Mouse (Mus musculus): ENCODE data around the gene Mrpl55.
"Not testable (repeated sequence)": the region's sequence is repeated elsewhere in the genome, so short reads cannot be mapped to it uniquely, and the experiment has no call there.

The Mrpl55 gene

GRCm38 (mm10) chr11:59191231-59192058, 10.8 kb upstream of the Mrpl55 start:
- peak; percentile 81 to 84 for DNase-seq (ENCODE audit: low spot score in 2 of 2)

DNA sequence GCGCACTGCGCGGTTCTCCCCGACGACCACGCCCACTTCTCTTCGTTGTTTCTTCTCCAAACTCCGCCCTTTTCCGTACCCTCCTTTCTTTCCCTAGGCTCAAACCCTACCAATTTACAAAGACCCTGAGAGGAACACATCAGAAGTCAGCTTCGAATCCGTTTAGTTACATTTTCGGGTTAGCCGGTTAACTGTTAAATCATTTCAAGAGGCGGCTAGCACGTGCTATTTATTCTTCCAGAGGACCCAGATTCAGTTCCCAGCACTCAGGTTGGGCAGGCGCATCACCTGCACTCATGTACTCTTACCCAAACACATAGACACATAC, 10.3 kb upstream of the Mrpl55 start, which contains the start of gene Guk1:
Gene Guk1, minus strand, starts transcription at position 154 of the 328 bp plus-strand sequence.
- DNase-seq (ENCODE audit: low spot score in 2 of 2), result no peak

DNA sequence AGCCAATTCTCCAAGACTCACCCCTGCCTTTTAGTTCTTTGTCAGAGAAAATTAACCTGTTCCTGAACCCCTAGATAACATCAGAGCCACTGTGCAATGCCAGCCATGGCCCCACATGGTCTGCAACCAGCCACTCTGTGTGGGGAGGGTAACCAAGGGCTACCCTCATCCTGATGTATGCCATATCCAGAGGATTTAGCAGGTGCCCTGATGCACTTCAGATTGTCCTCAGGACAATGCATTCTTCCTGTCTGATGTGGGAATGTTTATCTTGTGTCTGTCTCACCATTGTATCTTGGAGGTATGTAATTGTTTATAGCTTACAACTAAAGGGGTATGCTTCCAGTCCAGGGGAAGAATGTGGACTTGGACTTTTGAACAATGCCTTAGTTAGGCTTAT, 6.1 kb upstream of the Mrpl55 start:
- no peak for DNase-seq (ENCODE audit: low spot score in 2 of 2)

GRCm38 (mm10) chr11:59201216-59202002, 877 bp upstream of the Mrpl55 start:
- DNase-seq (ENCODE audit: low spot score in 2 of 2), result no peak

DNA sequence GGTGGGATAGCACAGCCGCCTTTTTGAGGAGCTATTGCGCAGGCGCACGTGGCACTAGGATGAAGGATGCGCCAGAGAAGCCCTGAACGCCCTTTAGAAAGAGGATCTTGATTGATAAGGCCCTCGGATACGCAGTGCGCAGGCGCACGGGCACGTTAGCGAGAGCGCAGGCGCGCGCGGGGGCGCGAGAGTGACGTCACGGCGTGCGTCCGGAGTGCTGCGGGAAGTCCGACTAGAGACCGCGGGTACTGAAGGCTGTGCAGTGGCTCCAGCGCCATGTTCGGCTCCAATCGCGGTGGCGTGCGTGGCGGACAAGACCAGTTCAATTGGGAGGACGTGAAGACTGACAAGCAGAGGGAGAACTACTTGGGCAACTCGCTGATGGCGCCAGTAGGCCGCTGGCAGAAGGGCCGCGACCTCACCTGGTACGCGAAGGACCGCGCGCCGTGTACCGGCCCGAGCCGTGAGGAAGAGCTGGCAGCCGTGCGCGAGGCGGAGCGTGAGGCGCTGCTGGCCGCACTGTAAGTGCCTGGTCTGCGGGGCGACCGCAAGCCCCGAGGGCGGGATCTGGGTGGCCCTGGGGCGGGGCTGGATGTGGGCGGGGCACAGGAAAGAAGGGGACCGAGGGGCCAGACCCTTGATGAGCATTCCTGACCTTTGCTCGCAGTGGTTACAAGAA, 6.0 kb downstream of the Mrpl55 start, which contains the start of gene 2310033P09Rik:
Gene 2310033P09Rik, plus strand, starts transcription at position 169 of the 679 bp plus-strand sequence.
- peak; percentile 80 to 86 for DNase-seq (ENCODE audit: low spot score in 2 of 2)

GRCm38 (mm10) chr11:59209003-59209441, 6.7 kb downstream of the Mrpl55 start:
- peak; percentile 39 to 43 for DNase-seq (ENCODE audit: low spot score in 2 of 2)

- DNase-seq (ENCODE audit: low spot score in 2 of 2), result no peak
These were observed 7.3 kb downstream of the Mrpl55 start for GRCm38 (mm10) chr11:59209580-59209979.

DNA sequence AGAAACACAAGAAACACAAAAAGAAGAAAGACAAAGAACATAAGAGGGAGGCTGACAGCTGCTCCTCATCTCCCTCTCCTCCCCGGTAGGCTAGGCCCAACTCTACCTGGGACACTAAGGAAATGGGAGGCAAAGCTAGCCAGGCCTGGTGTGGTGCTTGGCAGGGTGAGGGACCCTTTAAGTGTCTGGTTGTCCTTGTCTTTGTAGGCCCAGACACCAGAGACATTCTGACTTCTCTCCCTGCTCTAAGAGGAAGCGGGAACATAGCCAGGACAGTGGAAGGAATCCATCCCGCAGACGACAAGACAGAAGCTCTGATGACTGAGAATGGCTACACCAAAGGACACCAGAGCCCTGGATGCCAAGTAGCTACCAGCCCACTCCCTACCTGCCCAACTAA, 7.7 kb downstream of the Mrpl55 start:
- DNase-seq (ENCODE audit: low spot score in 2 of 2), result no peak

- not testable (repeated sequence) for DNase-seq (ENCODE audit: low spot score in 2 of 2)
These were observed 9.3 kb downstream of the Mrpl55 start for GRCm38 (mm10) chr11:59211561-59211960.

GRCm38 (mm10) chr11:59212320-59212719, 10.0 kb downstream of the Mrpl55 start:
- peak in 1 of 2 experiments; percentile 10 for DNase-seq (ENCODE audit: low spot score in 2 of 2)

GRCm38 (mm10) chr11:59212892-59213494, 10.7 kb downstream of the Mrpl55 start:
- DNase-seq (ENCODE audit: low spot score in 2 of 2), result no peak

DNA sequence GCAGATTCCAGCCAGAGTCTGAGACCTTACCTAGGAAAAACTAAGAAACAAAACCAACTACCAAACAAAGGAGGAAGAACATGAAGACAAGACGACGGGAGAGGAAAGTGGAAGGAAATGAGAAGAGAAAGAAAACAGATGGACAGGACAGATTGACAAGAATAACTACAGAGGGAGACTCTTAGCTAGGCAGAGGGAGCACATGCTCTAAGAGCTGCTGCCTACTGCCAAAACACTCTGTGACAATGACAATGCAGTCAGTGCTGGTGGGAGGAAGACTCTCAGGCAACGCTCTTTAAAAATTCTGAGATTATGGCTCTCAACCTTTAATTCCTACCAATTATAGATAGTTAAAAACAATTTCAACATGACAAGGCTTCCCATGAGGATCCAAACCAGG, 14.7 kb downstream of the Mrpl55 start:
- no peak for DNase-seq (ENCODE audit: low spot score in 2 of 2)

DNA sequence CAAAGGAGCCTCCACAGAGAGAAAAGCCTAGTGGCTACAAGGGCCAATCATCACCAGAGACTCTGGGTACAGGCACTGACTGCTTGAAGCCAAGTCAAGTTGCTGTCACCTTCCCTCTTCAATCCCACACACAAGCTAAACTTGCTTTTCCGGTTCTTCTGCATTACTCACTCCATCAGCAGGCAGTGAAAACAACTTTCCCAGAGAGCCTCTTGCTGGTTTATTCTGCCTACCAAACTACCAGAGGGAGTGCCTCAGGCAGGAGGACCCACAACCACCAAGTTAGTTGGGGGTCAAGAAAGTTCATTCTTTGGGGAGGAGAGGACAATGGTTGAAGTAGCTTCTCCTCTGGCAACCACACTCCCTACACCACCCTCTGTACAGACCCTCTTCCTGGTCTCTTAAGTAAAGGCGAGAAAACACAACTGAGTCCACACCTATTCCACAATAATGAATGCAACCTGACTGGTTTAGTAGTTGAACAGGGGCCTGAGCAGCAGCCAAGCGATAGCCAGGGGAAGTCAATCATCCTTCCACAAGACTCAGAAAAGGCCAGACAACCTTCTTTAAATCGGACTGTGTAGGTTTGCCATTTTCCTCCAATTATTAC, 16.2 kb downstream of the Mrpl55 start:
- no peak for DNase-seq (ENCODE audit: low spot score in 2 of 2)

- peak in 1 of 2 experiments; percentile 41 for DNase-seq (ENCODE audit: low spot score in 2 of 2)
These were observed 16.8 kb downstream of the Mrpl55 start for GRCm38 (mm10) chr11:59219064-59219463.

- DNase-seq (ENCODE audit: low spot score in 2 of 2), result no peak
These were observed 19.3 kb downstream of the Mrpl55 start for GRCm38 (mm10) chr11:59221604-59222003.

- DNase-seq (ENCODE audit: low spot score in 2 of 2), result no peak
These were observed 20.0 kb downstream of the Mrpl55 start for GRCm38 (mm10) chr11:59222306-59222705.

DNA sequence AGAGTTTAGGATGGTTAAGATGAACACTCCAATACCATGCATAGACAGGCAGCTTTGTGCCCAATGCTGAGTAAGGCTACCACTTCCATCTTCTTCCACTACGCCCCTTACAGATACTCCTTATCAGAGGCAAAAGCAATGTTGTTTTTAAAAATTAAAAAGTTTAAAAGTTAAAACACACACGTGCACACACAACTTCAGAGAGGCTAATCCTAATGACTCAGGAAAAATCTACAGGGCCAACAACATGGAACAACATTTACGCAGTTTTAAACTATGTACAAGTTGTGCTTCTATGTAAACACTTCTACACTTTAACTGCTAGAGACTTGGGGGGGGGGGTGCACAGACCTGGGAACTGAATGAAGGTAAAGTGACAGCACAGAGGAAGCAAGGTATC, 21.7 kb downstream of the Mrpl55 start:
- DNase-seq (ENCODE audit: low spot score in 2 of 2), result no peak

- no peak for DNase-seq (ENCODE audit: low spot score in 2 of 2)
These were observed 22.2 kb downstream of the Mrpl55 start for GRCm38 (mm10) chr11:59224470-59224869.

DNA sequence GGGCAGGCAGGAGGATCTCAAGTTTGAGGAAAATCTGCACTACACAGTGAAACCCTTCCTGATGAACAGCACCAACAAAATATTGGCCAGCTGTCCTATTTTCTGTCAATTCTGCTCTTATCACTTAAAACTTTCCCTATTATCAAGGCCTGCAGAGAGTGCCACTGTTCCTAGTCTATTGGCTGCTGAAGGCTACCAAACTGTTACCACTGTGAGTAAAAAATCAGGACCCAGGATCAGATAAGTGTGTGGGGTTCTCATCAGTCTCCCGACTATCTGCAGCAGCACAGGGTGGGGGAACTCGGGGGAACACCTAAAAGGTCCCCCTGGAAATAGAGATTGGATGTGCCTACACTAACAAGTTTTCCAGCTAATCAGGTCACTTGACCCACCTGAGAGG, 22.9 kb downstream of the Mrpl55 start:
- no peak for DNase-seq (ENCODE audit: low spot score in 2 of 2)

DNA sequence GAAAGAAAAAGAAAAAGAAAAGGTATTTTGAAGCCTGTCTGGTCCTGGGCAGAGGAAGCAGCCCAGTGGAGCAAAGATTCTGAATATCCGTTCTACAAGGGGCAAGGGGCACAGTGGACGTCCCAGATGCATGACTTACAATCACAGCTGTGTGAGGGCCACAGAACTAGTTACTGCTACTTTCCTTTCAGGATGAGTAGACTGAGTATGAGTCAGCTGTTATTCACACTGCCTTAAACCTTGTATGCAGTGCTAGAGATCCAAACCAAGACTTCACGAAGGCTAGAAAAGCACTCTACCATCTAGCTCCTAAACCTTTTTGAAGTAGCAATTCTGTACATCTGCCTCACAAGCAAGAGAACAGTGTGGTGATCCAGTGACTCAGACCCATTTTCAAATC, 24.0 kb downstream of the Mrpl55 start:
- DNase-seq (ENCODE audit: low spot score in 2 of 2), result no peak

Data from thymus, postnatal 10 days (tissue).